Mouse (Mus musculus): Measurements from ENCODE around the gene Ptar1. TPM values are rescaled to one million over a fixed set of nuclear protein-coding genes. Genes with fewer than 3 reads are reported as not detected.

The Ptar1 gene
- total RNA-seq, 1 experiment: 19.1 TPM

GRCm38 (mm10) chr19:23652644-23653043 lies 34.6 kb upstream of the Ptar1 start, which contains the start of gene 1700028P14Rik:
1700028P14Rik (minus strand) TSS chr19:23652812.
- no peaks in the 10 kb centered on the region for H3K36me3 ChIP-seq (ENCODE audit: control insufficient read depth, insufficient read depth, low read length, poor library complexity, severe bottlenecking)

GRCm38 (mm10) chr19:23653154-23653553 lies 34.1 kb upstream of the Ptar1 start:
- in situ Hi-C loops (cut with MboI; ENCODE audit: low sequenced_read_pairs in 2 of 2, unreplicated experiment in 2 of 2): no loop called here
- Histone ChIP-seq H3K4me1 (ENCODE audit: control insufficient read depth in 2 of 2, insufficient read depth in 2 of 2, low read length in 2 of 2, poor library complexity in 1 of 2) (peaks cover 0 to 4% of the 10 kb centered on the region in 2 experiments; a peak in 3 of 4 replicates), H3K27ac (ENCODE audit: insufficient read depth, low read depth, low read length, poor library complexity, severe bottlenecking) (no peak overlapping the region), H3K9ac (ENCODE audit: insufficient read depth, low read depth, low read length, poor library complexity, severe bottlenecking) (no peak overlapping the region), H3K4me3 (ENCODE audit: insufficient read depth in 1 of 2, low read depth in 1 of 2, low read length in 2 of 2, poor library complexity in 1 of 2, severe bottlenecking in 1 of 2) (no peak overlapping the region), H3K9me3 (ENCODE audit: control insufficient read depth, insufficient read depth, low read depth, low read length) (no peaks in the 10 kb centered on the region), H3K36me3 (ENCODE audit: control insufficient read depth, insufficient read depth, low read length, poor library complexity, severe bottlenecking) (no peaks in the 10 kb centered on the region)
- DNase-seq (ENCODE audit: low read depth, low spot score): no peak
- TF ChIP-seq ZNF384 (IDR thresholded peaks at IDR 0.05; ENCODE audit: low read depth, low read length) (no peak), CHD2 (IDR thresholded peaks at IDR 0.05; ENCODE audit: low read depth, low read length) (no peak), MAFK (IDR thresholded peaks at IDR 0.05; ENCODE audit: insufficient read depth, low read depth, low read length) (no peak), HCFC1 (IDR thresholded peaks at IDR 0.05; ENCODE audit: borderline replicate concordance, insufficient read depth, low read length) (no peak), ZC3H11A (IDR thresholded peaks at IDR 0.05; ENCODE audit: borderline replicate concordance, low read depth, low read length) (no peak)

More at GRCm38 (mm10) chr19:23652644-23653043, 34.6 kb upstream of the Ptar1 start, which contains the start of gene 1700028P14Rik:
- in situ Hi-C loops (cut with MboI; ENCODE audit: low sequenced_read_pairs in 2 of 2, unreplicated experiment in 2 of 2): no loop called here
- DNase-seq (ENCODE audit: low read depth, low spot score): peak; percentile 70
- H3K4me1 ChIP-seq (ENCODE audit: control insufficient read depth in 2 of 2, insufficient read depth in 2 of 2, low read length in 2 of 2, poor library complexity in 1 of 2): peaks cover 0 to 4% of the 10 kb centered on the region in 2 experiments; a peak in 3 of 4 replicates
- H3K27ac ChIP-seq (ENCODE audit: insufficient read depth, low read depth, low read length, poor library complexity, severe bottlenecking): no peak within 1 kb of the TSS
- H3K4me3 ChIP-seq (ENCODE audit: insufficient read depth in 1 of 2, low read depth in 1 of 2, low read length in 2 of 2, poor library complexity in 1 of 2, severe bottlenecking in 1 of 2): 0 out of 4 replicates have a peak within 1 kb of the TSS, but pooled peaks have one; percentile 7 to 39
- H3K9ac ChIP-seq (ENCODE audit: insufficient read depth, low read depth, low read length, poor library complexity, severe bottlenecking): no peak within 1 kb of the TSS
- H3K9me3 ChIP-seq (ENCODE audit: control insufficient read depth, insufficient read depth, low read depth, low read length): no peaks in the 10 kb centered on the region
- TF ChIP-seq CHD2 (IDR thresholded peaks at IDR 0.05; ENCODE audit: low read depth, low read length) (no peak), HCFC1 (IDR thresholded peaks at IDR 0.05; ENCODE audit: borderline replicate concordance, insufficient read depth, low read length) (peak; percentile 86)

GRCm38 (mm10) chr19:23657261-23657932 lies 29.8 kb upstream of the Ptar1 start:
- Histone ChIP-seq H3K36me3 (ENCODE audit: control insufficient read depth, insufficient read depth, low read length, poor library complexity, severe bottlenecking) (no peaks in the 10 kb centered on the region), H3K4me3 (ENCODE audit: insufficient read depth in 1 of 2, low read depth in 1 of 2, low read length in 2 of 2, poor library complexity in 1 of 2, severe bottlenecking in 1 of 2) (no peak overlapping the region), H3K9me3 (ENCODE audit: control insufficient read depth, insufficient read depth, low read depth, low read length) (no peaks in the 10 kb centered on the region), H3K9ac (ENCODE audit: insufficient read depth, low read depth, low read length, poor library complexity, severe bottlenecking) (no peak overlapping the region), H3K27ac (ENCODE audit: insufficient read depth, low read depth, low read length, poor library complexity, severe bottlenecking) (no peak overlapping the region; the same call in 1 of the 2 replicates), H3K4me1 (ENCODE audit: control insufficient read depth in 2 of 2, insufficient read depth in 2 of 2, low read length in 2 of 2, poor library complexity in 1 of 2) (peaks cover 0 to 4% of the 10 kb centered on the region in 2 experiments; a peak in 3 of 4 replicates)
- DNase-seq (ENCODE audit: low read depth, low spot score): peak; percentile 37
- in situ Hi-C loops (cut with MboI; ENCODE audit: low sequenced_read_pairs in 2 of 2, unreplicated experiment in 2 of 2): no loop called here
- TF ChIP-seq MAFK (IDR thresholded peaks at IDR 0.05; ENCODE audit: insufficient read depth, low read depth, low read length): peak; percentile 51
- TF ChIP-seq ZNF384 (IDR thresholded peaks at IDR 0.05; ENCODE audit: low read depth, low read length): no peak

- DNase-seq (ENCODE audit: low read depth, low spot score): no peak
- H3K27ac ChIP-seq (ENCODE audit: insufficient read depth, low read depth, low read length, poor library complexity, severe bottlenecking): no peak overlapping the region
- in situ Hi-C loops (cut with MboI; ENCODE audit: low sequenced_read_pairs in 2 of 2, unreplicated experiment in 2 of 2): no loop called here
- no peaks in the 10 kb centered on the region for H3K36me3 ChIP-seq (ENCODE audit: control insufficient read depth, insufficient read depth, low read length, poor library complexity, severe bottlenecking)
- TF ChIP-seq HCFC1 (IDR thresholded peaks at IDR 0.05; ENCODE audit: borderline replicate concordance, insufficient read depth, low read length): no peak
- no peak for TF ChIP-seq MAFK (IDR thresholded peaks at IDR 0.05; ENCODE audit: insufficient read depth, low read depth, low read length)
- TF ChIP-seq ZC3H11A (IDR thresholded peaks at IDR 0.05; ENCODE audit: borderline replicate concordance, low read depth, low read length): no peak
- no peak for TF ChIP-seq ZNF384 (IDR thresholded peaks at IDR 0.05; ENCODE audit: low read depth, low read length)
- no peak for TF ChIP-seq CHD2 (IDR thresholded peaks at IDR 0.05; ENCODE audit: low read depth, low read length)
- H3K9ac ChIP-seq (ENCODE audit: insufficient read depth, low read depth, low read length, poor library complexity, severe bottlenecking): no peak overlapping the region
- H3K9me3 ChIP-seq (ENCODE audit: control insufficient read depth, insufficient read depth, low read depth, low read length): no peaks in the 10 kb centered on the region
- H3K4me3 ChIP-seq (ENCODE audit: insufficient read depth in 1 of 2, low read depth in 1 of 2, low read length in 2 of 2, poor library complexity in 1 of 2, severe bottlenecking in 1 of 2): no peak overlapping the region
- peaks cover 0 to 4% of the 10 kb centered on the region in 2 experiments; a peak in 3 of 4 replicates for H3K4me1 ChIP-seq (ENCODE audit: control insufficient read depth in 2 of 2, insufficient read depth in 2 of 2, low read length in 2 of 2, poor library complexity in 1 of 2)
Measured at GRCm38 (mm10) chr19:23658350-23658749, 28.9 kb upstream of the Ptar1 start.
